Mouse (Mus musculus): ENCODE results near the gene Fbxo17. TPM values are rescaled to one million over a fixed set of nuclear protein-coding genes. Genes with fewer than 3 reads are reported as not detected.
"Not testable (repeated sequence)": the region's sequence is repeated elsewhere in the genome, so short reads cannot be mapped to it uniquely, and the experiment has no call there.

Fbxo17 gene
- 8.5 and 11.1 TPM in 2 replicates for polyA plus RNA-seq (2016; fragmentation: Nextera tagmentation; extraction: Ambion mirVana)

GRCm38 (mm10) chr7:28716590-28717281, at the start of gene Fbxo17:
Gene Fbxo17, plus strand, starts transcription at chr7:28716804.
- peak within 1 kb of the TSS; percentile 68 for H3K4me2 ChIP-seq (replicated peaks)
- no peaks in the 10 kb centered on the region for H3K36me3 ChIP-seq
- 4% methylated on average over 36 of the region's 36 CpGs for WGBS
- H3K9me3 ChIP-seq (replicated peaks), result no peaks in the 10 kb centered on the region
- H3K4me3 ChIP-seq, result peak within 1 kb of the TSS; percentile 41
- peaks cover 4% of the 10 kb centered on the region; the same call in 1 of the 2 replicates for H3K4me1 ChIP-seq
- peak within 1 kb of the TSS; percentile 8; the same call in 1 of the 2 replicates for H3K27ac ChIP-seq
- H3K9ac ChIP-seq, result peak within 1 kb of the TSS; percentile 61
- ATAC-seq (ENCODE audit: low FRiP score), result peak; percentile 76
- H3K27me3 ChIP-seq, result no peaks in the 10 kb centered on the region

GRCm38 (mm10) chr7:28671172-28671571, 45.4 kb upstream of the Fbxo17 start:
- Histone ChIP-seq H3K27me3 (no peaks in the 10 kb centered on the region), H3K4me3 (no peak overlapping the region), H3K36me3 (no peaks in the 10 kb centered on the region), H3K27ac (no peak overlapping the region), H3K9me3 (replicated peaks) (no peaks in the 10 kb centered on the region), H3K4me2 (replicated peaks) (no peak overlapping the region), H3K9ac (no peak overlapping the region), H3K4me1 (peaks cover 2% of the 10 kb centered on the region; the same call in 1 of the 2 replicates)
- 80% methylated on average over 4 of the region's 4 CpGs for WGBS
- no peak for ATAC-seq (ENCODE audit: low FRiP score)

GRCm38 (mm10) chr7:28672276-28672675, 44.3 kb upstream of the Fbxo17 start:
- 91% methylated on average over 5 of the region's 5 CpGs for WGBS
- no peak overlapping the region for H3K9ac ChIP-seq
- no peaks in the 10 kb centered on the region for H3K36me3 ChIP-seq
- no peaks in the 10 kb centered on the region for H3K9me3 ChIP-seq (replicated peaks)
- no peaks in the 10 kb centered on the region for H3K4me1 ChIP-seq
- no peak overlapping the region for H3K4me3 ChIP-seq
- ATAC-seq (ENCODE audit: low FRiP score), result no peak
- H3K27ac ChIP-seq, result no peak overlapping the region
- H3K27me3 ChIP-seq, result no peaks in the 10 kb centered on the region
- H3K4me2 ChIP-seq (replicated peaks), result no peak overlapping the region

- not testable (repeated sequence) for H3K4me3 ChIP-seq; H3K9me3 ChIP-seq (replicated peaks); ATAC-seq (ENCODE audit: low FRiP score); H3K36me3 ChIP-seq; H3K9ac ChIP-seq; H3K4me1 ChIP-seq; H3K27me3 ChIP-seq; H3K4me2 ChIP-seq (replicated peaks); H3K27ac ChIP-seq
- WGBS, result 74% methylated on average over 5 of the region's 5 CpGs
These were observed 43.8 kb upstream of the Fbxo17 start for GRCm38 (mm10) chr7:28672786-28673185.

GRCm38 (mm10) chr7:28674994-28675393, 41.6 kb upstream of the Fbxo17 start:
- H3K27ac ChIP-seq, result no peak overlapping the region
- no peaks in the 10 kb centered on the region for H3K36me3 ChIP-seq
- H3K4me2 ChIP-seq (replicated peaks), result no peak overlapping the region
- no peaks in the 10 kb centered on the region for H3K9me3 ChIP-seq (replicated peaks)
- no peaks in the 10 kb centered on the region for H3K4me1 ChIP-seq
- no peaks in the 10 kb centered on the region for H3K27me3 ChIP-seq
- no peak overlapping the region for H3K4me3 ChIP-seq
- no peak for ATAC-seq (ENCODE audit: low FRiP score)
- 82% methylated on average over 9 of the region's 9 CpGs for WGBS
- H3K9ac ChIP-seq, result no peak overlapping the region

GRCm38 (mm10) chr7:28675746-28676145, 40.9 kb upstream of the Fbxo17 start:
- Histone ChIP-seq H3K4me1 (no peaks in the 10 kb centered on the region), H3K36me3 (no peaks in the 10 kb centered on the region), H3K27ac (no peak overlapping the region), H3K9me3 (replicated peaks) (no peaks in the 10 kb centered on the region), H3K4me3 (no peak overlapping the region), H3K9ac (no peak overlapping the region), H3K4me2 (replicated peaks) (no peak overlapping the region), H3K27me3 (no peaks in the 10 kb centered on the region)
- ATAC-seq (ENCODE audit: low FRiP score), result no peak
- 37% methylated on average over 11 of the region's 11 CpGs for WGBS

- no peak overlapping the region for H3K4me2 ChIP-seq (replicated peaks)
- ATAC-seq (ENCODE audit: low FRiP score), result no peak
- H3K36me3 ChIP-seq, result no peaks in the 10 kb centered on the region
- H3K9me3 ChIP-seq (replicated peaks), result no peaks in the 10 kb centered on the region
- no peaks in the 10 kb centered on the region for H3K4me1 ChIP-seq
- no peak overlapping the region for H3K9ac ChIP-seq
- WGBS, result 85% methylated on average over 13 of the region's 13 CpGs
- no peak overlapping the region for H3K27ac ChIP-seq
- H3K27me3 ChIP-seq, result no peaks in the 10 kb centered on the region
- no peak overlapping the region for H3K4me3 ChIP-seq
These were observed 39.6 kb upstream of the Fbxo17 start for GRCm38 (mm10) chr7:28676811-28677541.

GRCm38 (mm10) chr7:28677624-28678023, 39.0 kb upstream of the Fbxo17 start:
- Histone ChIP-seq H3K4me3 (no peak overlapping the region), H3K36me3 (no peaks in the 10 kb centered on the region), H3K9ac (no peak overlapping the region), H3K4me2 (replicated peaks) (no peak overlapping the region), H3K27ac (no peak overlapping the region), H3K9me3 (replicated peaks) (no peaks in the 10 kb centered on the region), H3K4me1 (no peaks in the 10 kb centered on the region), H3K27me3 (no peaks in the 10 kb centered on the region)
- WGBS, result 84% methylated on average over 8 of the region's 8 CpGs
- no peak for ATAC-seq (ENCODE audit: low FRiP score)

GRCm38 (mm10) chr7:28691075-28691474, 25.5 kb upstream of the Fbxo17 start:
- Histone ChIP-seq H3K9ac (no peak overlapping the region), H3K36me3 (no peaks in the 10 kb centered on the region), H3K27ac (no peak overlapping the region), H3K4me2 (replicated peaks) (no peak overlapping the region), H3K4me1 (peaks cover 17% of the 10 kb centered on the region), H3K27me3 (peaks cover 27% of the 10 kb centered on the region), H3K4me3 (no peak overlapping the region), H3K9me3 (replicated peaks) (no peaks in the 10 kb centered on the region)
- ATAC-seq (ENCODE audit: low FRiP score), result no peak
- WGBS, result 67% methylated on average over 7 of the region's 7 CpGs

GRCm38 (mm10) chr7:28692545-28693320, 23.9 kb upstream of the Fbxo17 start, which contains the start of gene Fbxo27:
Gene Fbxo27, plus strand, starts transcription at chr7:28692849.
- H3K4me2 ChIP-seq (replicated peaks), result peak within 1 kb of the TSS; percentile 90
- peak within 1 kb of the TSS; percentile 57 for H3K4me3 ChIP-seq
- H3K9ac ChIP-seq, result peak within 1 kb of the TSS; percentile 72
- no peak within 1 kb of the TSS for H3K27ac ChIP-seq
- H3K27me3 ChIP-seq, result peaks cover 27% of the 10 kb centered on the region
- no peaks in the 10 kb centered on the region for H3K9me3 ChIP-seq (replicated peaks)
- ATAC-seq (ENCODE audit: low FRiP score), result peak; percentile 44
- H3K36me3 ChIP-seq, result no peaks in the 10 kb centered on the region
- 24% methylated on average over 30 of the region's 30 CpGs for whole genome bisulfite sequencing
- H3K4me1 ChIP-seq, result peaks cover 17% of the 10 kb centered on the region

GRCm38 (mm10) chr7:28693321-28693966, 23.2 kb upstream of the Fbxo17 start:
- peak; percentile 80 for ATAC-seq (ENCODE audit: low FRiP score)
- no peak overlapping the region for H3K27ac ChIP-seq
- WGBS, result 1% methylated on average over 38 of the region's 38 CpGs
- peak overlapping the region; percentile 72 for H3K9ac ChIP-seq
- peaks cover 17% of the 10 kb centered on the region for H3K4me1 ChIP-seq
- peak overlapping the region; percentile 57 for H3K4me3 ChIP-seq
- H3K9me3 ChIP-seq (replicated peaks), result no peaks in the 10 kb centered on the region
- H3K27me3 ChIP-seq, result peaks cover 27% of the 10 kb centered on the region
- no peaks in the 10 kb centered on the region for H3K36me3 ChIP-seq
- peak overlapping the region; percentile 90 for H3K4me2 ChIP-seq (replicated peaks)

- 5% methylated on average over 14 of the region's 14 CpGs for WGBS
These were observed 22.2 kb upstream of the Fbxo17 start for GRCm38 (mm10) chr7:28694423-28694822.

More at GRCm38 (mm10) chr7:28694423-28694822, 22.2 kb upstream of the Fbxo17 start:
- H3K4me2 ChIP-seq (replicated peaks), result peak overlapping the region; percentile 90
- no peak for ATAC-seq (ENCODE audit: low FRiP score)
- no peak overlapping the region for H3K4me3 ChIP-seq
- H3K36me3 ChIP-seq, result no peaks in the 10 kb centered on the region
- no peaks in the 10 kb centered on the region for H3K9me3 ChIP-seq (replicated peaks)
- peaks cover 27% of the 10 kb centered on the region for H3K27me3 ChIP-seq
- peaks cover 17% of the 10 kb centered on the region for H3K4me1 ChIP-seq
- H3K9ac ChIP-seq, result no peak overlapping the region; the same call in 1 of the 2 replicates
- H3K27ac ChIP-seq, result no peak overlapping the region

All from hindbrain, embryonic 12.5 days (tissue).